Mouse (Mus musculus): ENCODE results near the gene Podxl. TPM values are rescaled to one million over a fixed set of nuclear protein-coding genes. Genes with fewer than 3 reads are reported as not detected.
A peak's percentile ranks its signal among the peaks of the same experiment; 100 is the strongest.

Podxl gene
- polyA plus RNA-seq, 1 experiment from 2014 or later = 8.2 TPM

DNA sequence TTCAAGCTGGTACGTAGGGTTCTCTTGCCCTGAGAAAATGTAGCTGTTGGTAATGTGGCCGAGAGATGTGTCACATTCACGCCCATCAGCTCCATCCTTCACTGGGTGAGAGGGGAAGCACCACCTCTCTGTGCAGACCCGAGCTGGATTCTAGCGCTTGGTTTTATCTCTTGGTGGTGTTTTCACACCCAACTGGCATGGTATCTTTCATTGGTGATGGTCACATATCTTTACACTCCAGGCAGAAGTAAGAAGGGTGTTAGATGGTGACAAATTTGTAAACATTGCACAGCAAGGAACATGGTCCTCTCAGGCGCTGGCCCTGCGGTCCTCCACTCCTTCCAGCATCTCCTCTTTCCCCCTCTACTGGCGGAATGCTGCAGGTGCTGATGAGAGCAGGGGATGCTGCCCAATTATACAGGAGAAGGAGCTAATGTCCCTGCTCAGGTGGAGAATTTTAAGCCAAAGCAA lies 44.7 kb downstream of the Podxl start:
- no peak overlapping the region for H3K9ac ChIP-seq (replicated peaks; ENCODE audit: low read length)
- ATAC-seq (replicated peaks; ENCODE audit: insufficient number of reproducible peaks, low FRiP score, low TSS enrichment, low read depth) (no peak), DNase-seq (ENCODE audit: low spot score) (peak; percentile 49)
- no peak overlapping the region for H3K4me2 ChIP-seq (ENCODE audit: low read depth, low read length)
- no peaks in the 10 kb centered on the region for H3K9me3 ChIP-seq (replicated peaks; ENCODE audit: control insufficient read depth, low read length)
- H3K36me3 ChIP-seq (replicated peaks; ENCODE audit: control insufficient read depth, insufficient read depth, low read depth, low read length) = no peaks in the 10 kb centered on the region
- H3K27ac ChIP-seq (replicated peaks; ENCODE audit: low read depth, low read length) = no peak overlapping the region
- H3K4me3 ChIP-seq (ENCODE audit: low read depth, low read length) = no peak overlapping the region
- WGBS = 78% methylated on average over 8 of the region's 8 CpGs
- H3K27me3 ChIP-seq (ENCODE audit: control insufficient read depth, insufficient read depth, low read length) = no peaks in the 10 kb centered on the region
- no peaks in the 10 kb centered on the region for H3K4me1 ChIP-seq (ENCODE audit: control insufficient read depth, insufficient read depth, low read length)

DNA sequence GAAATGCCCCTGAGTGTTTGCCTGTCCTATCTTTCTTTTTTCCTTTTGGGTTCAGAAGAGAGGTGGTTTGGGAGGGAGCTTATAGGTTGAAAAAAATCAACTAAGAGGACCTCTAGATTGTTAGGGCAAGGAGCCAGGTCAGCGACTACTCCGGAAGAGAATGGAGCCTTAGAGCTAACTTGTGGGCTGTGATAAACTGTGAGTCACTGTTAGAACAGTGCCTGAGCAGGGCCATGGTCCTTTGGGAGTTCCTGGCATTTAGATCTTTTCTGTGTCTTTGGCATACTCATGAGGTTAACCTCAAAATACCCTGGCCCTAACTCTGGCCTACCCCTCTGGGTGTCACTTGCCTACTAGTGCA lies 45.5 kb downstream of the Podxl start:
- H3K4me2 ChIP-seq (ENCODE audit: low read depth, low read length) = no peak overlapping the region
- no peak overlapping the region for H3K4me3 ChIP-seq (ENCODE audit: low read depth, low read length)
- DNase-seq (ENCODE audit: low spot score) (no peak), ATAC-seq (replicated peaks; ENCODE audit: insufficient number of reproducible peaks, low FRiP score, low TSS enrichment, low read depth) (no peak)
- H3K27me3 ChIP-seq (ENCODE audit: control insufficient read depth, insufficient read depth, low read length) = no peaks in the 10 kb centered on the region
- H3K9ac ChIP-seq (replicated peaks; ENCODE audit: low read length) = no peak overlapping the region
- H3K36me3 ChIP-seq (replicated peaks; ENCODE audit: control insufficient read depth, insufficient read depth, low read depth, low read length) = no peaks in the 10 kb centered on the region
- H3K9me3 ChIP-seq (replicated peaks; ENCODE audit: control insufficient read depth, low read length) = no peaks in the 10 kb centered on the region
- no peak overlapping the region for H3K27ac ChIP-seq (replicated peaks; ENCODE audit: low read depth, low read length)
- no peaks in the 10 kb centered on the region for H3K4me1 ChIP-seq (ENCODE audit: control insufficient read depth, insufficient read depth, low read length)
- 79% methylated on average over 2 of the region's 2 CpGs for WGBS

GRCm38 (mm10) chr6:31517681-31518337 lies 46.0 kb downstream of the Podxl start:
- DNase-seq (ENCODE audit: low spot score) (no peak), ATAC-seq (replicated peaks; ENCODE audit: insufficient number of reproducible peaks, low FRiP score, low TSS enrichment, low read depth) (0 out of 2 replicates have a peak, but pooled peaks have one; percentile 48)
- H3K27ac ChIP-seq (replicated peaks; ENCODE audit: low read depth, low read length) = no peak overlapping the region
- WGBS = 77% methylated on average over 9 of the region's 9 CpGs
- no peak overlapping the region for H3K4me3 ChIP-seq (ENCODE audit: low read depth, low read length)
- no peak overlapping the region for H3K4me2 ChIP-seq (ENCODE audit: low read depth, low read length)
- no peaks in the 10 kb centered on the region for H3K4me1 ChIP-seq (ENCODE audit: control insufficient read depth, insufficient read depth, low read length)
- H3K9ac ChIP-seq (replicated peaks; ENCODE audit: low read length) = no peak overlapping the region
- H3K27me3 ChIP-seq (ENCODE audit: control insufficient read depth, insufficient read depth, low read length) = no peaks in the 10 kb centered on the region
- no peaks in the 10 kb centered on the region for H3K36me3 ChIP-seq (replicated peaks; ENCODE audit: control insufficient read depth, insufficient read depth, low read depth, low read length)
- H3K9me3 ChIP-seq (replicated peaks; ENCODE audit: control insufficient read depth, low read length) = no peaks in the 10 kb centered on the region

DNA sequence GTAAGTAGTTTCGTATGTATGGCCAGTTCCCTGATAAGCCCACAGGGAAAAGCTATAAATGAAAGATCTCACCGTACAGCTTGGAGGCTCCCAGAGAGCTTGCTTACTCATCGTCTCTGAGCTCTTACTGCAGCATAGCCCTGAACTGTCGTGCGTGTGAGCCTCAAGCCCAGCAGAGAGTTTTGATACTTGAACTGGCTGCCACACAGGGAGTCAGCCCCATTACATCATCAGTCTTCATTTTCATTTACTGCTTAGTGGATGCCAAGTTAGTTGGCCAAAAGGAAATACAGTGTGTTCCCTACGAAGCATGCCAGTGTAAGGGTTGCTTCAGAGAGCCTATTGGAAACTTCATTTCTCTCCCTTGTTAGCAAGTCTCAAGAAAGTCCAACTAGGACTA lies 50.1 kb downstream of the Podxl start:
- no peaks in the 10 kb centered on the region for H3K27me3 ChIP-seq (ENCODE audit: control insufficient read depth, insufficient read depth, low read length)
- H3K4me2 ChIP-seq (ENCODE audit: low read depth, low read length) = no peak overlapping the region
- no peak for ATAC-seq (replicated peaks; ENCODE audit: insufficient number of reproducible peaks, low FRiP score, low TSS enrichment, low read depth)
- 86% methylated on average over 6 of the region's 6 CpGs for WGBS
- no peak overlapping the region for H3K9ac ChIP-seq (replicated peaks; ENCODE audit: low read length)
- H3K9me3 ChIP-seq (replicated peaks; ENCODE audit: control insufficient read depth, low read length) = no peaks in the 10 kb centered on the region
- no peaks in the 10 kb centered on the region for H3K4me1 ChIP-seq (ENCODE audit: control insufficient read depth, insufficient read depth, low read length)
- no peak overlapping the region for H3K4me3 ChIP-seq (ENCODE audit: low read depth, low read length)
- no peak for DNase-seq (ENCODE audit: low spot score)
- no peak overlapping the region for H3K27ac ChIP-seq (replicated peaks; ENCODE audit: low read depth, low read length)
- no peaks in the 10 kb centered on the region for H3K36me3 ChIP-seq (replicated peaks; ENCODE audit: control insufficient read depth, insufficient read depth, low read depth, low read length)

- Histone ChIP-seq H3K27me3 (ENCODE audit: control insufficient read depth, insufficient read depth, low read length) (no peaks in the 10 kb centered on the region), H3K9me3 (replicated peaks; ENCODE audit: control insufficient read depth, low read length) (no peaks in the 10 kb centered on the region), H3K36me3 (replicated peaks; ENCODE audit: control insufficient read depth, insufficient read depth, low read depth, low read length) (no peaks in the 10 kb centered on the region; the same call in 1 of the 2 replicates), H3K9ac (replicated peaks; ENCODE audit: low read length) (no peak overlapping the region), H3K4me3 (ENCODE audit: low read depth, low read length) (no peak overlapping the region), H3K4me2 (ENCODE audit: low read depth, low read length) (no peak overlapping the region), H3K4me1 (ENCODE audit: control insufficient read depth, insufficient read depth, low read length) (no peaks in the 10 kb centered on the region), H3K27ac (replicated peaks; ENCODE audit: low read depth, low read length) (no peak overlapping the region)
- 92% methylated on average over 2 of the region's 2 CpGs for WGBS
- ATAC-seq (replicated peaks; ENCODE audit: insufficient number of reproducible peaks, low FRiP score, low TSS enrichment, low read depth) (no peak), DNase-seq (ENCODE audit: low spot score) (no peak)
Measured at GRCm38 (mm10) chr6:31502614-31503013, 61.2 kb downstream of the Podxl start.

DNA sequence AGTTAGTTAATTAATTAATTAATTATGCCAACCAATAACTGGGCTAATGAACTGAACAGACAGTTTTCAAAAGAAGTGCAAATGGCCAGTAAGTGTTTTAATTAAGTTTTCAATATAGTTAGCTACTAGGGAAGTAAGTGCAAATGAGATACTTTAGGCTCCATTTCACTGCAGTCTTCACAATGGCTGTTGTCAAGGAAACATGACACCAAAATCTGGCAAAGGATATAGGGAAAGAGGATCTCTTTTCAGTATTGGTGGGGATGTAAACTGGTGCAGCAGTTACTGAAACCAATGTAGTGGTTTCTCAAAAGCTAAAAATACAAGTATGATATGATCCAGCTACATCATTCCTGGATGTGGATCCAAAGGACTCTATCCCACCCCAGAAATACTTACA lies 63.1 kb downstream of the Podxl start:
- no peaks in the 10 kb centered on the region for H3K9me3 ChIP-seq (replicated peaks; ENCODE audit: control insufficient read depth, low read length)
- no peaks in the 10 kb centered on the region for H3K4me1 ChIP-seq (ENCODE audit: control insufficient read depth, insufficient read depth, low read length)
- H3K27ac ChIP-seq (replicated peaks; ENCODE audit: low read depth, low read length) = no peak overlapping the region
- no peaks in the 10 kb centered on the region; the same call in 1 of the 2 replicates for H3K36me3 ChIP-seq (replicated peaks; ENCODE audit: control insufficient read depth, insufficient read depth, low read depth, low read length)
- no peak overlapping the region for H3K4me2 ChIP-seq (ENCODE audit: low read depth, low read length)
- H3K9ac ChIP-seq (replicated peaks; ENCODE audit: low read length) = no peak overlapping the region
- ATAC-seq (replicated peaks; ENCODE audit: insufficient number of reproducible peaks, low FRiP score, low TSS enrichment, low read depth) = no peak
- no peak overlapping the region for H3K4me3 ChIP-seq (ENCODE audit: low read depth, low read length)
- no peaks in the 10 kb centered on the region for H3K27me3 ChIP-seq (ENCODE audit: control insufficient read depth, insufficient read depth, low read length)
- no peak for DNase-seq (ENCODE audit: low spot score)

GRCm38 (mm10) chr6:31500260-31500659 lies 63.5 kb downstream of the Podxl start:
- H3K4me1 ChIP-seq (ENCODE audit: control insufficient read depth, insufficient read depth, low read length) = no peaks in the 10 kb centered on the region
- no peak overlapping the region for H3K4me3 ChIP-seq (ENCODE audit: low read depth, low read length)
- H3K4me2 ChIP-seq (ENCODE audit: low read depth, low read length) = no peak overlapping the region
- H3K9ac ChIP-seq (replicated peaks; ENCODE audit: low read length) = no peak overlapping the region
- no peaks in the 10 kb centered on the region for H3K9me3 ChIP-seq (replicated peaks; ENCODE audit: control insufficient read depth, low read length)
- DNase-seq (ENCODE audit: low spot score) (no peak), ATAC-seq (replicated peaks; ENCODE audit: insufficient number of reproducible peaks, low FRiP score, low TSS enrichment, low read depth) (no peak)
- H3K27me3 ChIP-seq (ENCODE audit: control insufficient read depth, insufficient read depth, low read length) = no peaks in the 10 kb centered on the region
- H3K36me3 ChIP-seq (replicated peaks; ENCODE audit: control insufficient read depth, insufficient read depth, low read depth, low read length) = no peaks in the 10 kb centered on the region; the same call in 1 of the 2 replicates
- 91% methylated on average over 2 of the region's 2 CpGs for WGBS
- H3K27ac ChIP-seq (replicated peaks; ENCODE audit: low read depth, low read length) = no peak overlapping the region

GRCm38 (mm10) chr6:31499836-31500235 lies 63.9 kb downstream of the Podxl start:
- WGBS = 91% methylated on average over 10 of the region's 10 CpGs

More at GRCm38 (mm10) chr6:31499836-31500235, 63.9 kb downstream of the Podxl start:
- H3K4me3 ChIP-seq (ENCODE audit: low read depth, low read length) = no peak overlapping the region
- ATAC-seq (replicated peaks; ENCODE audit: insufficient number of reproducible peaks, low FRiP score, low TSS enrichment, low read depth) = no peak
- no peaks in the 10 kb centered on the region; the same call in 1 of the 2 replicates for H3K36me3 ChIP-seq (replicated peaks; ENCODE audit: control insufficient read depth, insufficient read depth, low read depth, low read length)
- DNase-seq (ENCODE audit: low spot score) = no peak
- no peaks in the 10 kb centered on the region for H3K9me3 ChIP-seq (replicated peaks; ENCODE audit: control insufficient read depth, low read length)
- H3K27ac ChIP-seq (replicated peaks; ENCODE audit: low read depth, low read length) = no peak overlapping the region
- no peaks in the 10 kb centered on the region for H3K4me1 ChIP-seq (ENCODE audit: control insufficient read depth, insufficient read depth, low read length)
- no peak overlapping the region for H3K4me2 ChIP-seq (ENCODE audit: low read depth, low read length)
- H3K27me3 ChIP-seq (ENCODE audit: control insufficient read depth, insufficient read depth, low read length) = no peaks in the 10 kb centered on the region
- H3K9ac ChIP-seq (replicated peaks; ENCODE audit: low read length) = no peak overlapping the region

Measured in embryonic facial prominence, embryonic 11.5 days (tissue).